Mouse (Mus musculus) activated CD4-positive, CD25-positive, alpha-beta regulatory T cell, adult 9 weeks (primary cell): Measurements from ENCODE around the gene Cib4. TPM values are rescaled to one million over a fixed set of nuclear protein-coding genes. Genes with fewer than 3 reads are reported as not detected.

ENCODE experiments used
- polyA plus RNA-seq: library from polyadenylated mRNA; unstranded; fragments of 100-300 nt; shearing (Covaris generic); gene quantifications from one replicate; pipeline ENCODE4 v1.2.1, GENCODE M21; 2017

Gene Cib4
- not detected for polyA plus RNA-seq

DNA sequence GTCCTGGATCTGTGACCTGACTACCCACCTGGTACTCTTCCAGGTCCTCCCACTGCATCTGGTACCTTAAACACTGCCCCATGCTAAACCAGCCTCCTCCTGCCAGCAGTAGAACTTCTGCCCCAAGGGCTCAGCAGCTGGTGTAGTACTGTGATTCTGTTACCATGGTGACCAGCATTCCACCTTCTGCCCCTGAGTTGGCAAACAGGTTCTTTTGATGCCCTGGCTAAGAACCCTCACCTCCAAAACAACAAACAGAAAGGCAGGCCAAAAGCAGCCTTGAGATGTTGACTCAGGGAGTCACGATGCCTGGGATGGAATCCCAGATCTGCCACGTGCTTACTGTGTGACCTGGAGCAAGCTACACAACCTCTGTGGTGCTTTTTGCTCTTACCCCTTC is at the start of gene Cib4:
Gene Cib4 (minus strand): TSS at position 139 of the 400 bp plus-strand sequence.

GRCm38 (mm10) chr5:30587681-30588300 is 42.2 kb upstream of the Cib4 start, which contains the start of gene Kcnk3:
Gene Kcnk3, plus strand, starts transcription at chr5:30588170.

GRCm38 (mm10) chr5:30465861-30466260 is 79.8 kb downstream of the Cib4 start, which contains the start of gene 1700001C02Rik:
Gene 1700001C02Rik, plus strand, starts transcription at chr5:30466047.

GRCm38 (mm10) chr5:30461821-30462220 is 83.8 kb downstream of the Cib4 start, which contains the start of gene Otof:
Gene Otof, minus strand, starts transcription at chr5:30461932.

Other genes with a start within 250 kb of the Cib4 start
- gene Otof, start 83.9 kb downstream of the Cib4 start, polyA plus RNA-seq = not detected
- not detected for gene 1700001C02Rik, start 79.8 kb downstream of the Cib4 start, polyA plus RNA-seq
- gene Kcnk3, start 42.3 kb upstream of the Cib4 start, polyA plus RNA-seq = not detected
- gene Slc35f6, start 102.1 kb upstream of the Cib4 start, polyA plus RNA-seq = 25.5 TPM
- gene Cenpa, start 120.9 kb upstream of the Cib4 start, polyA plus RNA-seq = 108 TPM
- not detected for gene Dpysl5, start 165.7 kb upstream of the Cib4 start, polyA plus RNA-seq